Mouse (Mus musculus) G1E-ER4 (cell line): ENCODE data around the gene Icam4. TPM values are rescaled to one million over a fixed set of nuclear protein-coding genes. Genes with fewer than 3 reads are reported as not detected.

ENCODE experiments used
- GATA1 ChIP-seq: IDR thresholded peaks from one replicate; pipeline ENCODE4 v1.8.0; 2012; ENCODE audit warnings: low read length, inconsistent platforms
- polyA plus RNA-seq: library from polyadenylated mRNA; stranded (reverse); fragments of >175 nt; gene quantifications from 2 replicates; pipeline ENCODE4 v1.2.3, GENCODE M21; 2012

Icam4 gene
- polyA plus RNA-seq = 16.7 and 26.1 TPM in 2 replicates

GRCm38 (mm10) chr9:21029291-21030054 is at the start of gene Icam4:
Gene Icam4, plus strand, starts transcription at chr9:21029373.
- no peak for TF ChIP-seq GATA1

GRCm38 (mm10) chr9:20979769-20980168 is 49.4 kb upstream of the Icam4 start:
- TF ChIP-seq GATA1 = no peak

- TF ChIP-seq GATA1 = no peak
Measured at GRCm38 (mm10) chr9:20982171-20982570, 47.0 kb upstream of the Icam4 start.

- no peak for TF ChIP-seq GATA1
Measured at GRCm38 (mm10) chr9:20983169-20983568, 46.0 kb upstream of the Icam4 start.

- TF ChIP-seq GATA1 = no peak
Measured at GRCm38 (mm10) chr9:20986952-20987686, 42.1 kb upstream of the Icam4 start.

- TF ChIP-seq GATA1 = no peak
Measured at GRCm38 (mm10) chr9:20987953-20988352, 41.2 kb upstream of the Icam4 start.

- TF ChIP-seq GATA1 = no peak
Measured at GRCm38 (mm10) chr9:20990861-20991260, 38.3 kb upstream of the Icam4 start.

- no peak for TF ChIP-seq GATA1
Measured at GRCm38 (mm10) chr9:20991587-20991986, 37.6 kb upstream of the Icam4 start.

GRCm38 (mm10) chr9:20993165-20993898 is 35.8 kb upstream of the Icam4 start:
- TF ChIP-seq GATA1 = no peak

- no peak for TF ChIP-seq GATA1
Measured at GRCm38 (mm10) chr9:20995069-20995468, 34.1 kb upstream of the Icam4 start.

GRCm38 (mm10) chr9:20997065-20997464 is 32.1 kb upstream of the Icam4 start:
- TF ChIP-seq GATA1 = no peak

- no peak for TF ChIP-seq GATA1
Measured at GRCm38 (mm10) chr9:21000811-21001210, 28.4 kb upstream of the Icam4 start.

GRCm38 (mm10) chr9:21001651-21002200 is 27.4 kb upstream of the Icam4 start:
- no peak for TF ChIP-seq GATA1

GRCm38 (mm10) chr9:21002270-21002626 is 26.9 kb upstream of the Icam4 start:
- TF ChIP-seq GATA1 = no peak

- TF ChIP-seq GATA1 = no peak
Measured at GRCm38 (mm10) chr9:21002627-21003551, 26.3 kb upstream of the Icam4 start, which contains the start of gene Mrpl4. Gene Mrpl4, plus strand, starts transcription at chr9:21002738.
